Mouse (Mus musculus) brain, embryonic 14.5 days (tissue): ENCODE results near the gene Khdc3.
"Not testable (repeated sequence)": the region's sequence is repeated elsewhere in the genome, so short reads cannot be mapped to it uniquely, and the experiment has no call there.

Experiments used
- CTCF ChIP-seq: fragments of 200-500 bp; IDR thresholded peaks from 2 replicates; pipeline ENCODE4 v1.5.1; 2012; ENCODE audit warnings: inconsistent platforms, mild to moderate bottlenecking, moderate library complexity, borderline replicate concordance; ENCODE audit not compliant: insufficient read depth, insufficient read length; ENCODE audit errors: extremely low read depth
- POLR2A ChIP-seq: fragments of 200-500 bp; IDR thresholded peaks from 2 replicates; pipeline ENCODE4 v1.6.1; 2012; ENCODE audit warnings: mild to moderate bottlenecking, inconsistent platforms, borderline replicate concordance; ENCODE audit not compliant: poor library complexity, insufficient read depth, insufficient read length, severe bottlenecking; ENCODE audit errors: extremely low read depth

DNA sequence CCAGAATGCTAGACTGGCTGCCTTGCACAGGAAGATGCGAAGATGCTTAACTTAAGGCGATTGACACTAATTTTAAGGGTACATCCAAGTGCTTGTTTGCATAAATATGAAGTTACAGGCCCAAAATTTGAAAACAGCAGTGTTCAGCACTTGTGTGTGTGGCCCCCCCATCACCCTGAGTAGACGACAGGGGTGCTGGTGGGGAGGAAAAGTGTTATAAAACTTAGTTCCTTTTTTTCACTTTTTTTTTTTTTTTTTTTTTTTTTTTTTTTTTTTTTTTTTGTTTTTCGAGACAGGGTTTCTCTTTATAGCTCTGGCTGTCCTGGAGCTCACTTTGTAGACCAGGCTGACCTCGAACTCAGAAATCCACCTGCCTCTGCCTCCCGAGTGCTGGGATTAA is 15.1 kb downstream of the Khdc3 start:
- not testable (repeated sequence) for TF ChIP-seq CTCF, POLR2A
